Comparison of ENCODE assay signal across 24 mouse cellular contexts in the genomic region with DNA sequence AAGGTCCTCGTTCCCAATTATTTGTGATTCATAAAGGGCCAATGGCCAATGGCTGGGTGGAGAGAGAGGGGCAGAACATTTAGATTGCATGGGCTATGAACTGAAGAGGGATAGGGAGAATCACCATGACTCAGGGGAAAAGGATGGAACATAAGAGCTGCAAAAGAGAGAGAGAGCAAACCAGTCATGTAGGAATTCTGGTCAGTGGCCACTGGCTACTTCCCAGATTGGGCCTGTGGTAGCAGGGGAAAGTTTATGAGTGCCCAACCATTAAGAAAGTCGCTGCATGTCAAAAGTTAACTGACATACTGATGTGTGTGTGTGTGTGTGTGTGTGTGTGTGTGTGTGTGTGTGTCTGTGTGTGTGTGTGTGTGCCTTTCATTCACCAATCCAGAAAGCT.
A peak's percentile ranks its signal among the peaks of the same experiment; 100 is the strongest.
DNase-seq lines count a peak whose midpoint lies in the region; ATAC-seq lines count a peak whose summit lies in the region.
"Had no signal": no experiment of that assay in that cellular context is flagged by ENCODE, and none has a peak within 500 bp of the region (broad histone marks: within the 10 kb centered on the region; RNA-seq: fewer than 3 reads in every experiment).

No protein-coding gene starts in this region.

- H3K9me3 ChIP-seq in forebrain, embryonic 11.5 days (ENCODE audit: control insufficient read depth, low read length) = no peaks in the 10 kb centered on the region

- no peaks in the 10 kb centered on the region for H3K27me3 ChIP-seq in forebrain, embryonic 11.5 days (ENCODE audit: control insufficient read depth, insufficient read depth, low read length)
- H3K27me3 ChIP-seq: CH12.LX, Patski had no signal

- H3K4me3 ChIP-seq in forebrain, embryonic 11.5 days (ENCODE audit: low read depth, low read length) = no peak overlapping the region

- no peaks in the 10 kb centered on the region for H3K4me1 ChIP-seq in forebrain, embryonic 11.5 days (replicated peaks; ENCODE audit: control insufficient read depth, insufficient read depth, low read length)

- no peak for ATAC-seq in megakaryocyte progenitor cell, adult 5-6 weeks (replicated peaks; ENCODE audit: poor library complexity)
- no peak for ATAC-seq in forebrain, embryonic 11.5 days (replicated peaks; ENCODE audit: low FRiP score)
- ATAC-seq: activated CD4-positive, CD25-positive, alpha-beta regulatory T cell, adult 4 months; CD4-positive, CD25-positive, alpha-beta regulatory T cell, adult 4 months; Patski had no signal

- WGBS in forebrain, embryonic 11.5 days = 90% methylated on average over 2 of the region's 2 CpGs

- H3K27ac ChIP-seq in forebrain, embryonic 11.5 days (ENCODE audit: low read depth, low read length) = no peak overlapping the region

- peak; percentile 58 for DNase-seq in 3T3-L1 (ENCODE audit: low read depth, low spot score)
- DNase-seq in Muller cell, postnatal 12 days (ENCODE audit: inconsistent ontology term) = peak; percentile 13
- DNase-seq in adipocyte (ENCODE audit: low spot score) = peak; percentile 76
- no peak for DNase-seq in heart, adult 9 months (ENCODE audit: low spot score in 2 of 2)
- DNase-seq in forebrain, embryonic 11.5 days (ENCODE audit: low spot score) = no peak
- DNase-seq: adrenal gland, adult 2 months; adrenal gland, adult 8-10 months; adrenal gland, postnatal 10 days; adrenal gland, postnatal 14 days; adrenal gland, postnatal 25 days; adrenal gland, postnatal 36 days; B cell, adult 2 months; cerebellum, adult 11 months; cerebellum, adult 11-12 months; cerebellum, adult 18-20 months; cerebellum, adult 2 months; cerebellum, adult 8-10 months; cerebellum, adult 9-10 months had no signal

- no peak overlapping the region for H3K4me2 ChIP-seq in forebrain, embryonic 11.5 days (ENCODE audit: low read depth, low read length, severe bottlenecking)

- no peaks in the 10 kb centered on the region for H3K36me3 ChIP-seq in forebrain, embryonic 11.5 days (ENCODE audit: control insufficient read depth, insufficient read depth, low read length)
- H3K36me3 ChIP-seq: G1E had no signal

- no peak overlapping the region for H3K9ac ChIP-seq in forebrain, embryonic 11.5 days (ENCODE audit: low read length)

Comparison
In these comparisons a context has a peak if more than half of its experiments do, and no peak if none do; other contexts are left out.
1. DNase-seq: peak in 3T3-L1 (single experiment), Muller cell, postnatal 12 days (single experiment) and adipocyte (single experiment); none in heart, adult 9 months (0 of 2) and forebrain, embryonic 11.5 days (single experiment).